Mouse (Mus musculus) lung, embryonic 16.5 days (tissue): ENCODE measurements at regions not wholly inside any gene's neighbourhood (a gene's known extent, or its start where the extent isn't known, plus 50 kb on each side); places are given as distances from the start of the nearest gene placed in this dataset.

Experiments
- ATAC-seq: fragments of 200-750 bp; cut with Nextera tagmentation; 2 replicates; pipeline ENCODE4 v1.8.0; 2017; ENCODE audit warnings: low read depth, mild to moderate bottlenecking, moderate library complexity
- H3K27ac ChIP-seq: fragments of 300-500 bp; sonication (generic); 2 replicates; pipeline ENCODE4 v1.5.1; 2014; ENCODE audit warnings: mild to moderate bottlenecking, control low read depth, low read length
- H3K27me3 ChIP-seq: fragments of 300-500 bp; sonication (generic); 2 replicates; pipeline ENCODE4 v1.6.1; 2014; ENCODE audit warnings: low read depth, low read length, mixed read lengths; ENCODE audit not compliant: control insufficient read depth, insufficient read depth
- H3K36me3 ChIP-seq: fragments of 300-500 bp; sonication (generic); 2 replicates; pipeline ENCODE4 v1.6.1; 2014; ENCODE audit warnings: low read length; ENCODE audit not compliant: control insufficient read depth, insufficient read depth
- H3K4me1 ChIP-seq: fragments of 300-500 bp; sonication (generic); replicated peaks from 2 replicates; pipeline ENCODE4 v1.6.1; 2014; ENCODE audit warnings: low read length, mixed read lengths; ENCODE audit not compliant: control insufficient read depth, insufficient read depth
- H3K4me2 ChIP-seq: fragments of 300-500 bp; sonication (generic); 2 replicates; pipeline ENCODE4 v1.6.1; 2014; ENCODE audit warnings: low read depth, low read length, control low read depth
- H3K4me3 ChIP-seq: fragments of 300-500 bp; sonication (generic); 2 replicates; pipeline ENCODE4 v1.5.1; 2014; ENCODE audit warnings: mild to moderate bottlenecking, low read length, control low read depth
- H3K9ac ChIP-seq: fragments of 300-500 bp; sonication (generic); 2 replicates; pipeline ENCODE4 v1.6.1; 2014; ENCODE audit warnings: low read length, control low read depth
- H3K9me3 ChIP-seq: fragments of 300-500 bp; sonication (generic); 2 replicates; pipeline ENCODE4 v1.6.1; 2016; ENCODE audit warnings: low read length; ENCODE audit not compliant: control insufficient read depth
- WGBS: fragments of 180-500 bp; shearing (Covaris S2); extraction: QIAGEN DNeasy Blood & Tissue Kit; methylation state at CpG from one replicate; pipeline ENCODE4 v1.1.7; 2014; 5-methylcytosine and 5-hydroxymethylcytosine counted together

DNA sequence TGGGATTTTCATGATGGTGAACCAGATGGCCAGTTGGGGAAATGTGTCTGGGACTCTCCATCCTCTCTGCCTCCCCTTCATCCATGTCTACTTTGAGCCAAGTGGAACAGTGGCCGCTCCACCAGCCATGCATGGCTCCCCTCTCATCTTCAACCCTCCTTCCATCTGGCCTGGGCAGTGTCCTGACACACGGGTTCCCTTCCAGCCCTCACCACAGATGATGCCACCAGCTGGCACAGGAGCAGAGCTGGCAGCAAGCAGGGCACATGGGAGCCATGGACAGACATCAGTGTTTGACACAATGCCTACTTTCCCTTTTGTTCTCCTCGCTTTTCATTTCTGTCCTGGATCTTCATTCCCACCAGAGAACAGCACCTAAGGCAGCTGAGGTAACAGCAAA lies 348.9 kb downstream of the Cmpk2 start:
- H3K4me3 ChIP-seq, result no peak overlapping the region
- H3K9ac ChIP-seq, result no peak overlapping the region
- ATAC-seq, result no peak
- H3K9me3 ChIP-seq, result no peaks in the 10 kb centered on the region
- no peaks in the 10 kb centered on the region for H3K27me3 ChIP-seq
- H3K36me3 ChIP-seq, result no peaks in the 10 kb centered on the region
- no peaks in the 10 kb centered on the region for H3K4me1 ChIP-seq
- 89% methylated on average over 3 of the region's 3 CpGs for WGBS
- no peak overlapping the region for H3K4me2 ChIP-seq
- no peak overlapping the region for H3K27ac ChIP-seq

DNA sequence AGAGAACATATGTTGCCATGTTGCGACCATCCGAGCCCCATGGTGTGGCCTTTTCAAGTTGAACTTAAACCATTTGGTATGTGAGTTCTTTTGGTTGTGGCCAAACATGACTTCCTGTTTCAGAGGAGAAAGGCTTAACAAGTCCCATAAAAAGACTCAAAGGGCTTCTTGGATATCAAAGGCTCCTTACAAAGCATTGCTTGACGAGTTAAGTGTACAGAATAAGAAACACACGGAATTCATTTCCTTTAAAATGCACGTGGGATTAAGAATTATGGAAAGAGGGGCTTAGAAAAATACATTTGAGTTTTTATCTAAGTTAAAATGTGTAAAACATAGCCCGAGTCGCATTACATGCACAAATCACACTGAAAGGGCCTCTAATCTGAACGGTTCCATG lies 346.8 kb downstream of the Cmpk2 start:
- ATAC-seq, result no peak
- no peak overlapping the region for H3K4me3 ChIP-seq

DNA sequence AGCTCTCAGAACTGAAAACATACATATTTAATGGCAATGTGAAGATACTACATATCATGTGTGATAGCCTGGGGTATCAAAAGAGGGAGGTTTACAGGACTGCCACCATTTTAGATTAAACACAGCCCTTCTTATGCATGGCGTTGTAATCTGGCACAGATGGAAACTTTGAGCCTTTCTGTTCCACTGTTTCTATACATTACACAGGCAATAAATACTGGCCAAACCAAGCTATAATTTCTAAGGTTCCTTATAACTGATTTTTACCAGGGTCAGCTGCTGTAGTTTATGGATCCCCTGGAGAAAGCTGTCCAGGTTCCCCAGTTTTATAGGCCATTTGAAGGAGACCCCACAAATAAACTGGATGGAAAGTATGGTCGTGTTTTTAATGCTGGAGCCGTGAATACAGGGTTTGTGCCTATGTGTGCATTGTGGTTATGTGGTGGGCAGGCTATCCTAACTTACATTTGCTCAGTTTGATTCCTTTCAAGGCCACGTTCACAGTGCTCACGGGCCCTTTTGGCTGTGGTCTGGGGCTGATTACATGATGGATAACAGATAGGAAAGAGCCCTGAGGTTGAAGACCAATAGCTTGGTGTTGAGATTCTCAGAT lies 341.7 kb downstream of the Cmpk2 start:
- Histone ChIP-seq H3K4me1 (no peaks in the 10 kb centered on the region; the same call in 1 of the 2 replicates), H3K36me3 (no peaks in the 10 kb centered on the region), H3K4me2 (no peak overlapping the region), H3K4me3 (no peak overlapping the region), H3K27ac (no peak overlapping the region), H3K27me3 (no peaks in the 10 kb centered on the region), H3K9ac (no peak overlapping the region), H3K9me3 (no peaks in the 10 kb centered on the region)
- ATAC-seq, result no peak
- WGBS, result 73% methylated on average over 5 of the region's 5 CpGs

More for the DNA sequence above, 346.8 kb downstream of the Cmpk2 start:
- WGBS, result 70% methylated on average over 8 of the region's 8 CpGs
- H3K36me3 ChIP-seq, result no peaks in the 10 kb centered on the region
- no peak overlapping the region for H3K4me2 ChIP-seq
- no peak overlapping the region for H3K9ac ChIP-seq
- no peaks in the 10 kb centered on the region for H3K27me3 ChIP-seq
- no peaks in the 10 kb centered on the region for H3K4me1 ChIP-seq
- no peaks in the 10 kb centered on the region for H3K9me3 ChIP-seq
- H3K27ac ChIP-seq, result no peak overlapping the region

DNA sequence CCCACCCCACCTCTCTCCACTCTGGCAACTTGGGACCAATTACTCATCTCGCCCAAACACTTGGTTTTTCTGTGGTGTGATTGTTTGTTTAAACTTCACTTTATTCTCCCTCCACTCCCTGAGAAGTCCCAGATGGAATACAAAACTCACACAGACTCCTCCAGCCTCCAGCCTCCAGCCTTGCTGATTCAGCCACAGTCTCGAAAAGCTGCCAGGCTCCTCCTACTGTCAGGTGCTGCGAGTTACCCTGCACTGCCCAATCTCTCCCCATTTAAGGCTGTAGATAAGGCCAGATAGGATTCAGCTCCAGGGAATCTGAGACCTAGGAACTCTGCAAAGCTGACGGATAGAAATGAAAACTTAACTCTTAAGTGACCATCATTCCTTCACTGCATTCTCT lies 340.7 kb downstream of the Cmpk2 start:
- ATAC-seq, result no peak
- Histone ChIP-seq H3K9ac (no peak overlapping the region), H3K4me1 (no peaks in the 10 kb centered on the region; the same call in 1 of the 2 replicates), H3K27ac (no peak overlapping the region), H3K4me3 (no peak overlapping the region), H3K9me3 (no peaks in the 10 kb centered on the region), H3K36me3 (no peaks in the 10 kb centered on the region), H3K27me3 (no peaks in the 10 kb centered on the region), H3K4me2 (no peak overlapping the region)
- 3% methylated on average over 4 of the region's 4 CpGs for WGBS

DNA sequence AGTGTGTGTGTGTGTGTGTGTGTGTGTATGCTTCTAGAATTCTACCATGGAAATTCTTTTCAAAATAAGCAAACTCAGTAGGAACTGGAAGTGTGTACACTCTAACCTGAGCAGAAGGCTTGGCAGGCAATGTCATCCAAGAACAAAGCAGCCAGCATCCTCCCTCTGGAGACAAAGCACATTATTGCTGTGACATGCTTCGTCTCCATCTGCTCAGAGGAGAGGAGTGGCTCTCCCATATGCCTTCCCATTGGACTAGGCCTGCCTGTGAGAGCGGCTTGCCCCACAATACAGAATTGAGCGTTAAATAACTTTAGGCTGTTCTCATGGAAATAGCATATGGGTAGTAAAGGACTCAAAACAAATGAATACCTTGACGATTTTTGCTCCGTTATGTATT lies 333.5 kb downstream of the Cmpk2 start:
- Histone ChIP-seq H3K36me3 (no peaks in the 10 kb centered on the region), H3K27ac (no peak overlapping the region), H3K4me1 (no peaks in the 10 kb centered on the region), H3K4me2 (no peak overlapping the region), H3K9ac (no peak overlapping the region), H3K4me3 (no peak overlapping the region), H3K27me3 (no peaks in the 10 kb centered on the region), H3K9me3 (no peaks in the 10 kb centered on the region)
- WGBS, result 84% methylated on average over 5 of the region's 5 CpGs
- no peak for ATAC-seq

DNA sequence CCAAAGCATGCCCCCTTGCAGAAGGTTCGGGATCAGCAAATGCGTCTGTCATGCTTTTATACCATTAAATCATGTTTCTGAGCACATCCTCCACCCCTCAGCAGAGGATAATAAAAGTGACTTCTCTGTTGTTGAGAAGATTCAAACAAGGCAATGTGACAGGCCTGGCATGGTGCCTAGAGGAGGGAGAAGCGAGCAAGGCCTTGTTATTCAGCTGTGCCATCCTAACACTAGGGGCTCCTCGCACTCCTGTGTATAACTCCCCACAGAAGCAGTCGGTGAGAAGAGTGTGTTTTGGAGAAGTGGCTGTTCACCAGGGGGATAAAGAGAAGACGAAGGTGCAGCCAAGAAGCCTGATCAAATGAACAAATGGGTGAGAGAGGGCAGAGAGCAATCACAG lies 330.3 kb downstream of the Cmpk2 start:
- Histone ChIP-seq H3K4me2 (no peak overlapping the region), H3K27me3 (no peaks in the 10 kb centered on the region), H3K4me1 (no peaks in the 10 kb centered on the region), H3K9me3 (no peaks in the 10 kb centered on the region), H3K4me3 (no peak overlapping the region), H3K36me3 (no peaks in the 10 kb centered on the region), H3K27ac (no peak overlapping the region), H3K9ac (no peak overlapping the region)
- ATAC-seq, result no peak
- whole genome bisulfite sequencing, result 77% methylated on average over 6 of the region's 6 CpGs

DNA sequence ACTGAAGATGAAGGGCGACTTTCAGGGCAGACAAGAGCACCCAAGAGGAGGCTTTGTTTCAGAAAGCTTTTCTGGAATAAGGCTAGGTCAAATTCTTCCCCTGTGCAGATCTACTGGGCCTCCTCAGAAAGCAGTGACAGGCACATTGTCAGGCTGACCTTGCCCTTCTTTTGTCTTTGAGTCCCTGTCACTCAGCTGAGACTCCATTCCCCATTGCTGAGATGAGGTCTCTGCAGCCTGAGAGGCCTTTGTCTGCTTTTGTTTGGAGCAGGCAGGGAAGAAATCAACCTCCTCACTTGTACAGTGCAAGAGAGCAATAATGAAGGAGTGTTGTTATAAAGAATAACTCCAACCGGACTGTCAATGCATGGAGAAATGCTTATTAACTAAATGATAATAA lies 327.4 kb downstream of the Cmpk2 start:
- H3K4me1 ChIP-seq, result no peaks in the 10 kb centered on the region
- WGBS, result 80% methylated on average over 2 of the region's 2 CpGs

DNA sequence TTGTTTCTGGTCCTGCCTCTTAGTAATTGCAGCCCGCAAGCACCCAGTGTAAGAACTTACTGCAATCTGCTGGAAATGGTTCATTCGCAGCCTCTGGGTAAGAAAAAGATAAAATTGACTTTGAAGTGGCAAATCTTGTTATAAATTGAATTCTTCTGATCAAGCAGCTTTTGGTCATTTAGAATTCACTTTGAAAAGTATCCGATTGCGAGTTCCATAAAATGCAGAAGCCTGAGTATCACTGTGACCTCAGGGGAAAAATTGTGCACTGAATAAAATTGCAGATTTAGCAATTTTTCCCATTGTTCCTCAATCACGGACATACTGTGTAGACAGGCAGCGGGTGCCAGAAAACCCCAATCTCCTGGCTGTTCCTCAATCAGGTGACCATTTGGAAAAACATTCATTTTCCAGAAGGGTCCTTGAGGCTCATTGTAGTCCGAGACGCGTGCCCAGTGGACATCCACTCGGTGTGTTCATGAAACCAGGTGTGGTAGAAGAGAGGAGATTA lies 320.4 kb downstream of the Cmpk2 start:
- no peak overlapping the region for H3K27ac ChIP-seq
- WGBS, result 69% methylated on average over 10 of the region's 10 CpGs
- H3K4me2 ChIP-seq, result no peak overlapping the region
- H3K9me3 ChIP-seq, result no peaks in the 10 kb centered on the region
- no peaks in the 10 kb centered on the region for H3K27me3 ChIP-seq
- no peak overlapping the region for H3K9ac ChIP-seq
- no peaks in the 10 kb centered on the region for H3K36me3 ChIP-seq
- no peak overlapping the region for H3K4me3 ChIP-seq
- no peak for ATAC-seq
- H3K4me1 ChIP-seq, result no peaks in the 10 kb centered on the region

More for the DNA sequence above, 327.4 kb downstream of the Cmpk2 start:
- Histone ChIP-seq H3K9ac (no peak overlapping the region), H3K4me3 (no peak overlapping the region), H3K27me3 (no peaks in the 10 kb centered on the region), H3K4me2 (no peak overlapping the region), H3K9me3 (no peaks in the 10 kb centered on the region), H3K27ac (no peak overlapping the region), H3K36me3 (no peaks in the 10 kb centered on the region)
- ATAC-seq, result no peak

DNA sequence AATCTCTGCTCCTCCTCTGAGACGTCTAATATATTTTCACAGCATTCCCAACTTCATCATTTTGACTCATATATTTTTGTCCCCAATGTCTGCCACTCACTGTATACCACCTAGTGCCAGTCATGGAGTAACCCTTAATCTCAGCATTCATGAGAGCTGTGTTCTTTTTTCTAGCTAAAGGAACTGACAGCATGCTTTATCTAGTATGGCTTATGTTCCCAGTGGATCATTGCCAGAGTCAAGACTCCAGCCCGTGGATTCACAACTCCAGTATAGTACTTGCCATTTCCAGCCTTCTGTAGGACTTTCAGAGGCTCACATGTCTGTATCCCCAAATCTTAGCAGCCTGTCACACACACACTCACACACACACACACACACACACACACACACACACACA lies 316.5 kb downstream of the Cmpk2 start:
- no peak for ATAC-seq
- WGBS, result 64% methylated on average over 2 of the region's 2 CpGs
- no peaks in the 10 kb centered on the region for H3K4me1 ChIP-seq
- H3K36me3 ChIP-seq, result no peaks in the 10 kb centered on the region
- H3K9ac ChIP-seq, result no peak overlapping the region
- no peak overlapping the region for H3K4me3 ChIP-seq
- no peak overlapping the region for H3K4me2 ChIP-seq
- H3K9me3 ChIP-seq, result no peaks in the 10 kb centered on the region
- H3K27me3 ChIP-seq, result no peaks in the 10 kb centered on the region
- H3K27ac ChIP-seq, result no peak overlapping the region

DNA sequence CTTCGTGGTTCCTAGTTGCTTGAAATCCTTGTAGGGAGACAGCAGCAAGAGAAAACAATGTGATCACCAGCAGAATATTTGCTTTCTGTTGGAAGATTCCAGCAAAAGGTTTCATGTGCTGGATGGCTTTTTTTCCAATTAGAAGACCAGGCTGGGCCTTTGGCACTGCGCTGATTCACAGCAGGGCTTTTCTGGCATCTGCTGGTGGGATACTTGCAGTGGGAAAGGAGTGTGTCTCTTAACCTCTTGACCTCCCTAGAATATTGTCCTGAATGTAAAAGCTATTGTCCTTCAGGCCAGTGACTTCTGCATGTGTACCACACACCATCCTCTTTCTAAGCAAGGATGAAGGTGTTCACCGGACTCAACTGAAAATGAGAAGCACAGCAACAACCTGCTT lies 315.4 kb downstream of the Cmpk2 start:
- Histone ChIP-seq H3K4me1 (no peaks in the 10 kb centered on the region), H3K4me2 (no peak overlapping the region), H3K9ac (no peak overlapping the region), H3K4me3 (no peak overlapping the region), H3K27me3 (no peaks in the 10 kb centered on the region), H3K36me3 (no peaks in the 10 kb centered on the region), H3K9me3 (0 out of 2 replicates have a peak, but pooled peaks cover 2% of the 10 kb centered on the region), H3K27ac (no peak overlapping the region)
- no peak for ATAC-seq
- 93% methylated on average over 3 of the region's 3 CpGs for WGBS
